Mouse (Mus musculus) E14TG2a.4 (cell line): ENCODE data around the gene Plb1.

Experiments used
- CTCF ChIP-seq: conservative IDR thresholded peaks from 2 replicates; pipeline ENCODE4 v1.5.1; 2014; ENCODE audit warnings: low read length
- POU5F1 ChIP-seq: IDR thresholded peaks from 2 replicates; pipeline ENCODE4 v1.6.1; 2014; ENCODE audit warnings: low read length, borderline replicate concordance

- TF ChIP-seq CTCF (no peak), POU5F1 (no peak)
These were observed 38.3 kb upstream of the Plb1 start for GRCm38 (mm10) chr5:32194236-32194635.
